Mouse (Mus musculus) liver, embryonic 12.5 days (tissue): ENCODE results near the gene Hist1h2bp. TPM values are rescaled to one million over a fixed set of nuclear protein-coding genes. Genes with fewer than 3 reads are reported as not detected.
"Not testable (repeated sequence)": the region's sequence is repeated elsewhere in the genome, so short reads cannot be mapped to it uniquely, and the experiment has no call there.

Experiments
- ATAC-seq: fragments of 200-750 bp; cut with Nextera tagmentation; 2 replicates; pipeline ENCODE4 v1.8.0; 2017; ENCODE audit warnings: moderate number of reproducible peaks, mild to moderate bottlenecking, moderate library complexity
- H3K27ac ChIP-seq: fragments of 300-500 bp; sonication (generic); 2 replicates; pipeline ENCODE4 v1.5.1; 2016; ENCODE audit warnings: mild to moderate bottlenecking
- H3K27me3 ChIP-seq: fragments of 300-500 bp; sonication (generic); replicated peaks from 2 replicates; pipeline ENCODE4 v1.6.1; 2016; ENCODE audit warnings: mild to moderate bottlenecking, moderate library complexity
- H3K36me3 ChIP-seq: fragments of 300-500 bp; sonication (generic); 2 replicates; pipeline ENCODE4 v1.6.1; 2016; ENCODE audit warnings: mild to moderate bottlenecking, moderate library complexity
- H3K4me1 ChIP-seq: fragments of 300-500 bp; sonication (generic); 2 replicates; pipeline ENCODE4 v1.6.1; 2016
- H3K4me2 ChIP-seq: fragments of 300-500 bp; sonication (generic); 2 replicates; pipeline ENCODE4 v1.6.1; 2016; ENCODE audit warnings: mild to moderate bottlenecking, moderate library complexity
- H3K4me3 ChIP-seq: fragments of 300-500 bp; sonication (generic); 2 replicates; pipeline ENCODE4 v1.5.1; 2016; ENCODE audit warnings: mild to moderate bottlenecking, moderate library complexity
- H3K9ac ChIP-seq: fragments of 300-500 bp; sonication (generic); 2 replicates; pipeline ENCODE4 v1.6.1; 2016; ENCODE audit warnings: mild to moderate bottlenecking, moderate library complexity
- H3K9me3 ChIP-seq: fragments of 300-500 bp; sonication (generic); replicated peaks from 2 replicates; pipeline ENCODE4 v1.6.1; 2016; ENCODE audit warnings: mild to moderate bottlenecking, moderate library complexity
- WGBS: fragments of 180-500 bp; shearing (Covaris S2); methylation state at CpG from one replicate; pipeline ENCODE4 v1.1.7; 2016; ENCODE audit not compliant: insufficient replicate concordance; 5-methylcytosine and 5-hydroxymethylcytosine counted together
- polyA plus RNA-seq: library from polyadenylated mRNA; unstranded; fragments of >200 nt; fragmentation: Nextera tagmentation; extraction: Ambion mirVana; gene quantifications from 2 replicates; pipeline ENCODE4 v1.2.1, GENCODE M21; 2016

Gene Hist1h2bp
- polyA plus RNA-seq = 3.6 and 5.6 TPM in 2 replicates

DNA sequence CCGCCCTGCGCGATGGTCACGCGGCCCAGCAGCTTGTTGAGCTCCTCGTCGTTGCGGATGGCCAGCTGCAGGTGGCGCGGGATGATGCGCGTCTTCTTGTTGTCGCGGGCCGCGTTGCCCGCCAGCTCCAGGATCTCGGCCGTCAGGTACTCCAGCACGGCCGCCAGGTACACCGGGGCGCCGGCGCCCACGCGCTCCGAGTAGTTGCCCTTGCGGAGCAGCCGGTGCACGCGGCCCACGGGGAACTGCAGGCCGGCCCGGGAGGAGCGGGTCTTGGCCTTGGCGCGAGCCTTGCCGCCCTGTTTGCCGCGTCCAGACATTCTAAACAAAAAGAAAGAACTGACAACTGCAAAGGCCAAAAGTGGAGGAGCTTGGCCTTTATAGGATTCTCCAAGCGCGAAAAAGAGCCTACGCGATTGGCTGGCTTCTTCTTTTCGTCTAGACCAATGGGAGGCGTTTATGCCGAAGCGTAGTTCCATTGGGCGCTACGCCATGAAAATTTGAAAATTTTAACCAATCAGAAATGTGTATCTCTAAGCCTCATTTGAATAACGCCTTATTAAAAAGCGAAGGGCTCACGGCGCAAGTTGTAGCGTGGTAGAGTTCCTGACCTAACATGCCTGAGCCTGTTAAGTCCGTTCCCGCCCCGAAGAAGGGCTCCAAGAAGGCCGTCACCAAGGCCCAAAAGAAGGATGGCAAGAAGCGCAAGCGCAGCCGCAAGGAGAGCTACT lies at the start of gene Hist1h2bp, which contains the start of gene Hist1h2an:
Gene Hist1h2bp, plus strand, starts transcription at position 563 of the 731 bp plus-strand sequence.
Gene Hist1h2an, minus strand, starts transcription at position 320 of the 731 bp plus-strand sequence.
- WGBS = under 1% methylated on average over 38 of the region's 63 CpGs
- peak; percentile 88 for ATAC-seq
- H3K4me1 ChIP-seq = peaks cover 64% of the 10 kb centered on the region

DNA sequence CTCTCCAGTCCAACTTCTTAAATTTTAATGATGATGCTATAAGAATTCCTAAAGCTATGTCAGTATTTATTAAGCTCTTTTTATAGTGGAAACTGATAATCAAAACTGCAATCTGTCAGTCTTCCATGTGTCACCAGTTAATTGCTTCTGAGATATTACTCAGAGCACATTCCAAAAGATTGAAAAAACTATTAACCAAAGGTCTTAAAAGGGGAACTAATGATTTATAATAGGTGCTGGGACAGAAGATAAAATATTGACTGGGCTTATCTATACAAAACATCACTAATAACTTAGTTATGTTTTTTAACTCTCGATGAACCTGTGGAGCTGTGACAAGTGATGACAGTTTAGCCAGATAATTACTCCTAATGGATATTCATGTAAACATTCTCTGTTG lies 42.3 kb upstream of the Hist1h2bp start:
- ATAC-seq = no peak
- H3K4me3 ChIP-seq = no peak overlapping the region
- 30% methylated on average over 1 of the region's 1 CpGs for WGBS
- peaks cover 29% of the 10 kb centered on the region for H3K4me1 ChIP-seq
- no peak overlapping the region for H3K4me2 ChIP-seq
- no peaks in the 10 kb centered on the region for H3K9me3 ChIP-seq
- no peaks in the 10 kb centered on the region for H3K27me3 ChIP-seq
- no peak overlapping the region for H3K27ac ChIP-seq
- peaks cover 4% of the 10 kb centered on the region for H3K36me3 ChIP-seq
- no peak overlapping the region for H3K9ac ChIP-seq

More for the DNA sequence above, at the start of gene Hist1h2bp, which contains the start of gene Hist1h2an:
- H3K36me3 ChIP-seq, H3K27me3 ChIP-seq, H3K9me3 ChIP-seq: not testable (repeated sequence)
- H3K4me3 ChIP-seq = peak within 1 kb of the TSS; percentile 54
- H3K9ac ChIP-seq = peak within 1 kb of the TSS; percentile 78
- peak within 1 kb of the TSS; percentile 67 for H3K4me2 ChIP-seq
- peak within 1 kb of the TSS; percentile 100 for H3K27ac ChIP-seq

DNA sequence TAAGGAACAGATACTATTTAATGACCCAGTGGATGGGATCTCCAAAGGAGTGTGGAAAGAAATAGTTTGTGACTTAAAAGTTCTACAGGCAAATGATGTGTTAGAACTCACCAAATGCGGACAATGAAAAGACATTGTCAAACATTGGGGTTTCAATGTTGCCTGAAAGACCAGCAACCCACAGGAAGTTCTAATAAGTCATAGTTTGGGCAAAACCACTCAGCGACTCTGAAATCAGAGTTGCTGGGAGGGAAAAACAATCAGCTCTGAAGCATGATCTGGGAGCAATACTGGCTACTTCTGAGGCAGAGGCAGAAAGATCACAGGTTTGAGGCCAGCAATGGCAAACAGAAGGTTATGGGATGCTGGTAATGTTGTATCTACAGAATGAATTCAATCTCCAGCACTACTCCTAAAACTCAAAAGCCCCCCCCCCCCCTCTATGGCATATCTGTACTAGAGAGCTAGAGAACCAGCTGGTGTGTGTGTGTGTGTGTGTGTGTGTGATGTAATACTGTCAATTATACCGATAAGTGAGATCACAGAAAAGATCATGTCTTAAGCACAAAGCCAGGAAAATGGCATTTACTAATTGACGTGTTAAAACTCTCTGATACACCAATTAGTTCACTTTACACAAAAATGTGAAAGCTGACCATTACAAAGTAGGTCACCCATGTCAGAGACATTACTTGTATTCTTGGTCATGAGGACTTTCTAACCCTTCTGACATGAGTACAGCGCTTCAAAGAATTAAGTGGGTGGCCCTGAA lies 37.7 kb upstream of the Hist1h2bp start:
- Histone ChIP-seq H3K9ac (peak overlapping the region; percentile 80), H3K4me2 (peak overlapping the region; percentile 68), H3K27me3 (no peaks in the 10 kb centered on the region), H3K4me1 (peaks cover 49% of the 10 kb centered on the region), H3K36me3 (peaks cover 4% of the 10 kb centered on the region), H3K4me3 (peak overlapping the region; percentile 61), H3K27ac (peak overlapping the region; percentile 99), H3K9me3 (no peaks in the 10 kb centered on the region)
- ATAC-seq = no peak
- under 1% methylated on average over 5 of the region's 5 CpGs for WGBS

DNA sequence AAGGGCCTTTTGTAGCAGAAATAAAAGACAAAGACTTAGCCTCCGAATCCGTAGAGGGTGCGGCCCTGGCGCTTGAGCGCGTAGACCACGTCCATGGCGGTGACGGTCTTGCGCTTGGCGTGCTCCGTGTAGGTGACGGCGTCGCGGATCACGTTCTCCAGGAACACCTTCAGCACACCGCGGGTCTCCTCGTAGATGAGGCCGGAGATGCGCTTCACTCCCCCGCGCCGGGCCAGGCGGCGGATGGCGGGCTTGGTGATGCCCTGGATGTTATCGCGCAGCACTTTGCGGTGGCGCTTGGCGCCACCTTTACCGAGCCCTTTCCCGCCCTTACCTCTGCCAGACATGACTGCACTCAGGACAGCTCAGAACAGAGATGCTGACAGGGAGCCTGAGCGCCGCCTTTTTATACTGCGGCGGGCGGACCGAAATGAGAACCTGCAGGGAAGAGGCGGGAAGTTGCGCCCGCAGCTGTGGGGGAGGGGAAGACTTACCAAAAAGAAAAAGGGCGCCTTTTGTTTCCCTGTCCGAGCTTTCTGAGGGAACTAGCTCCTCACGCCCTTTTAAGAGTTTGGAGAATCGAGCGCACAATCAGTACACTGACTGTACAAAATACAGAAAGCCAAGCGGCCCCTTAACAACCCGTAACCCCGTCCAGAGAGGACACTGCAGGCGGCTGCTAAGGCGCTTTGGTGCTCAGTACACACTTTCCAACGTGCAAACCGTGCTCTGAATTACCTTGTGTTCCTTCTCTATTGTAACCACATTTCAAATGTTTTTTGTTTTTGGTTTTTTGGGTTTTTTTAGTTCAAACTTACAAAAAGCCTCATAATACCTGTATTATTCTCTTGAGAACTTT lies 36.9 kb upstream of the Hist1h2bp start, which contains the start of gene Hist1h4k:
Gene Hist1h4k, minus strand, starts transcription at position 347 of the 859 bp plus-strand sequence.
- H3K36me3 ChIP-seq, H3K9me3 ChIP-seq, H3K27me3 ChIP-seq: not testable (repeated sequence)
- Histone ChIP-seq H3K27ac (peak within 1 kb of the TSS; percentile 99), H3K4me2 (peak within 1 kb of the TSS; percentile 69), H3K4me1 (peaks cover 46% of the 10 kb centered on the region), H3K4me3 (peak within 1 kb of the TSS; percentile 61), H3K9ac (peak within 1 kb of the TSS; percentile 80)
- peak; percentile 64 for ATAC-seq
- WGBS = under 1% methylated on average over 41 of the region's 56 CpGs

DNA sequence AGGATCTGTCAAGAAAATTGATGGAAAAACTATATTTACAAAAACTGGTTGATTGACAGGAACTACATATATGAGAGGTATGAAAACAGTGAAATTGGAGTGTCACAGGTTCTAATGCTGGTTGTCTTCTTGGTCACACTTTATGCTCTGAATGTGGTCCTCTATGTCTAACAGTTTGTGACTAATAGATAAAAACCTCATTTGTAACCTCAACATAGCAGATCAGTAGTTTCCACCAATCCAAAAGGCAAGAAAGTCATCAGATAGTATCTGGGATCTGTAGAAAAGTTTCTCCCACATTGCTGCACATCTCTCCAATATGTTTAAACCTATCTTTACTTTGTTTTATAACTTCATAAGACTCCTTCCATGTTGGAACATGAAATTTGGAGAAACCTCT lies 35.8 kb upstream of the Hist1h2bp start:
- Histone ChIP-seq H3K4me2 (peak overlapping the region; percentile 69), H3K4me1 (peaks cover 43% of the 10 kb centered on the region), H3K27me3 (no peaks in the 10 kb centered on the region), H3K4me3 (peak overlapping the region; percentile 56; the same call in 1 of the 2 replicates), H3K9ac (peak overlapping the region; percentile 80), H3K27ac (peak overlapping the region; percentile 99), H3K36me3 (peaks cover 4% of the 10 kb centered on the region), H3K9me3 (no peaks in the 10 kb centered on the region)
- ATAC-seq = no peak

DNA sequence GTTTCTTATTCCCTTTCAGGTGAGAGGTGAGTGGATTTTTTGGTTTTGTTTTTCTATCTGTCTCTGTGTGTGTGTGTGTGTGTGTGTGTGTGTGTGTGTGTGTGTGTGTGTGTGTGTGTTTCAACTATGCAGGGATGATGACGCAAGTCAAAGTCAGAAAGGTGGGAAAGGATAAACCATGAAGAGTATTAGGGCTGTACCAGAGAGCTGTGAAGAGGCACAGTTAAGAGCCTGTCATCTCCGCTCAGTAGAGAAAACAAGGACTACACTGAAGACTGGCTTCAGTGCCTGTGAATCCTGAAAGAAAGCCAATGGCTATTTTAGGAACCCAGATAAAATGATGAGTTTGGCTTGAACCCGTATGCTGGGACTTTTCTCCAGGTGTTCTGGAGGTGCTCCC lies 35.4 kb upstream of the Hist1h2bp start:
- peaks cover 4% of the 10 kb centered on the region for H3K36me3 ChIP-seq
- peak overlapping the region; percentile 69 for H3K4me2 ChIP-seq
- 38% methylated on average over 3 of the region's 3 CpGs for WGBS
- H3K9me3 ChIP-seq = no peaks in the 10 kb centered on the region
- no peaks in the 10 kb centered on the region for H3K27me3 ChIP-seq
- peak overlapping the region; percentile 99 for H3K27ac ChIP-seq
- peak overlapping the region; percentile 80 for H3K9ac ChIP-seq
- H3K4me3 ChIP-seq = peak overlapping the region; percentile 56
- H3K4me1 ChIP-seq = peaks cover 44% of the 10 kb centered on the region
- ATAC-seq = no peak

DNA sequence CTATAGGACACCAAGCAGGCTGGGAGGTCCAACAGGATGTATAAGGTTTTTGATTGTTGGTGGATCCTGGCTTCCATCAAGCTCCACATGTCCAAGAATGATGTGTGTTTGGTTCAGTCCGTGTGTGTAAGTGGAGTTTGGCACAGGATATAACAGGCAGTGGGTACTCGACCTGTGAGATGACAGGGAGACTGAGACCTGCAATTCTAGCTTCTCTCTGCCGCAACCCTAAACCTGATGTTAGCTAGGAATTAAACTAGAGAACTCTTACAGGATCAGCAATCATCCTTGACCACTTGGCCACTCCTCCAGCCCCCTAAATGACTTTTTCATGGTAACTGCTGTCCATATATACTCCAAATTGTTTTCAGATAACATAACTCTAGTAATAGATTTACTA lies 34.9 kb upstream of the Hist1h2bp start:
- Histone ChIP-seq H3K27ac (peak overlapping the region; percentile 99), H3K9me3 (no peaks in the 10 kb centered on the region), H3K36me3 (peaks cover 2% of the 10 kb centered on the region), H3K4me2 (peak overlapping the region; percentile 69), H3K4me3 (peak overlapping the region; percentile 56), H3K27me3 (no peaks in the 10 kb centered on the region), H3K4me1 (peaks cover 41% of the 10 kb centered on the region), H3K9ac (peak overlapping the region; percentile 80)
- whole genome bisulfite sequencing = 34% methylated on average over 3 of the region's 3 CpGs
- ATAC-seq = no peak

DNA sequence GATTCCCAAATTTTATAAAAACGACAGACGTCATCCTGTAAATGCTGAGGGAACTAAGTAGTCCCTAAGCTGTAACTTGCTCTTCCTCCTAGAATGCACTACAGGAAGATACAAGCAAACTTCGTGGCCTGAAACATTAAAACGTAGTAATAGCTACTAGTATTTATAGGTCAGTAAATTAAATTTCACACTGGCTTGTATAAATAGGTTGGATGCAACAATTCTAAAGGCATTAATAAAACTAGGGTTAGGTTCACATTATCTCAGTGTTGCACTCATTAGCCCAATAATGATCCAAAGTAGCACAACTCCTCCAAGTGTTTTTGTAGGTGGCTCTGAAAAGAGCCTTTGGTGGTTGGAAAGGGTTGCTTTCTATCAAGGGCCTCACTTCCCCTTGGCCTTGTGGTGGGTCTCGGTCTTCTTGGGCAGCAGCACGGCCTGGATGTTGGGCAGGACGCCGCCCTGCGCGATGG lies 34.2 kb upstream of the Hist1h2bp start:
- peak overlapping the region; percentile 99 for H3K27ac ChIP-seq
- no peaks in the 10 kb centered on the region for H3K9me3 ChIP-seq
- H3K4me2 ChIP-seq = peak overlapping the region; percentile 69
- H3K27me3 ChIP-seq = no peaks in the 10 kb centered on the region
- H3K36me3 ChIP-seq = no peaks in the 10 kb centered on the region
- ATAC-seq = no peak
- H3K4me3 ChIP-seq = peak overlapping the region; percentile 56
- under 1% methylated on average over 10 of the region's 10 CpGs for WGBS
- peak overlapping the region; percentile 80 for H3K9ac ChIP-seq
- peaks cover 37% of the 10 kb centered on the region for H3K4me1 ChIP-seq

DNA sequence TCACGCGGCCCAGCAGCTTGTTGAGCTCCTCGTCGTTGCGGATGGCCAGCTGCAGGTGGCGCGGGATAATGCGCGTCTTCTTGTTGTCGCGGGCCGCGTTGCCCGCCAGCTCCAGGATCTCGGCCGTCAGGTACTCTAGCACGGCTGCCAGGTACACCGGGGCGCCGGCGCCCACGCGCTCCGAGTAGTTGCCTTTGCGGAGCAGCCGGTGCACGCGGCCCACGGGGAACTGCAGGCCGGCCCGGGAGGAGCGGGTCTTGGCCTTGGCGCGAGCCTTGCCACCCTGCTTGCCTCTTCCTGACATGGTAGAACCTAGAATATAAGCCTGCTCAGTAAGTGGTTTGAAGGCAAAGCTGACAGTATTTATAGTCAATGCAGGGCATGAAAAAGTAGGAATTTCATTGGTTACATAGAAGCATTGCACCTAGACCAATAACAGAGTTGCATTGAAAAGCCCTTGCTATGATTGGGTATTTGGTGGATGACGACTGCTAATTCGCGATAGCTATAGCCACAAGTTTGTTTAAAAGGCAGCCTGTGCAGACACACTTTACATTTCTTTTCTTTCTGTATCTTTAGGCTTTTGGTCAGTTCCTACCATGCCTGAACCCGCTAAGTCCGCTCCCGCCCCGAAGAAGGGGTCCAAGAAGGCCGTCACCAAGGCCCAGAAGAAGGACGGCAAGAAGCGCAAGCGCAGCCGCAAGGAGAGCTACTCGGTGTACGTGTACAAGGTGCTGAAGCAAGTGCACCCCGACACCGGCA lies 33.6 kb upstream of the Hist1h2bp start, which contains the start of the genes Hist1h2ak and Hist1h2bn:
Gene Hist1h2ak, minus strand, starts transcription at position 304 of the 762 bp plus-strand sequence.
Gene Hist1h2bn, plus strand, starts transcription at position 600 of the 762 bp plus-strand sequence.
- Histone ChIP-seq H3K4me2 (peak within 1 kb of the TSS; percentile 69), H3K4me3 (peak within 1 kb of the TSS; percentile 56), H3K27ac (peak within 1 kb of the TSS; percentile 99), H3K9ac (peak within 1 kb of the TSS; percentile 80), H3K4me1 (peaks cover 34% of the 10 kb centered on the region)
- H3K9me3 ChIP-seq, H3K27me3 ChIP-seq, H3K36me3 ChIP-seq: not testable (repeated sequence)
- ATAC-seq = peak; percentile 86
- under 1% methylated on average over 49 of the region's 50 CpGs for WGBS

DNA sequence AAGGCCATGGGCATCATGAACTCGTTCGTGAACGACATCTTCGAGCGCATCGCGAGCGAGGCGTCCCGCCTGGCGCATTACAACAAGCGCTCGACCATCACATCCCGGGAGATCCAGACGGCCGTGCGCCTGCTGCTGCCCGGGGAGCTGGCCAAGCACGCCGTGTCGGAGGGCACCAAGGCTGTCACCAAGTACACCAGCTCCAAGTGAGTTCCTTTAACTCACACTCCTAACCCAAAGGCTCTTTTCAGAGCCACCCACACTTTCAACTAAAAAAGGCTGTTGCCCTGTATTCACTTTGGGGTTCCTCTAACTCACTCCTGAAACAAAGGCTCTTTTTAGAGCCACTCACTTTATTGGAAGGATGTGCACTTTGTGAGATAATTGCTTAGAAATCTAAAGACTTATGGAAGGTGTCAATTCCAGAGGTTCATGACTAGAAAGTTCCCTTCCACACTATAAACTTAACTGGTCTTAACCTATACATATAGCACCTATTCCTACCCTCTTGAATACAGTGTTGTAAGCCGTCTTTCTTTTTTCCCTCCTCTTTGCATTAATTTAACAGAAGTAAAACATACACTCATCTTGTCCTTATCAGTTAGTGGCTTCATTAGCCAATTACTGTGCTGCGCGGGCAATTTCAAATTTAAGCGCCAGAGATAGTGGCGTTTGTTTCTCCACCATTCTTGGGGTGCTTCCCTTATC lies 32.8 kb upstream of the Hist1h2bp start:
- peak overlapping the region; percentile 73 for H3K9ac ChIP-seq
- H3K36me3 ChIP-seq, H3K27me3 ChIP-seq, H3K9me3 ChIP-seq: not testable (repeated sequence)
- peak overlapping the region; percentile 99 for H3K27ac ChIP-seq
- peak overlapping the region; percentile 69 for H3K4me2 ChIP-seq
- peak; percentile 19 for ATAC-seq
- peak overlapping the region; percentile 56 for H3K4me3 ChIP-seq
- H3K4me1 ChIP-seq = peaks cover 31% of the 10 kb centered on the region
- 1% methylated on average over 26 of the region's 26 CpGs for WGBS
